Mouse (Mus musculus): ENCODE results near the gene Gpsm2. TPM values are rescaled to one million over a fixed set of nuclear protein-coding genes. Genes with fewer than 3 reads are reported as not detected.

Gpsm2 gene
- polyA plus RNA-seq, 1 experiment: 4.8 TPM

DNA sequence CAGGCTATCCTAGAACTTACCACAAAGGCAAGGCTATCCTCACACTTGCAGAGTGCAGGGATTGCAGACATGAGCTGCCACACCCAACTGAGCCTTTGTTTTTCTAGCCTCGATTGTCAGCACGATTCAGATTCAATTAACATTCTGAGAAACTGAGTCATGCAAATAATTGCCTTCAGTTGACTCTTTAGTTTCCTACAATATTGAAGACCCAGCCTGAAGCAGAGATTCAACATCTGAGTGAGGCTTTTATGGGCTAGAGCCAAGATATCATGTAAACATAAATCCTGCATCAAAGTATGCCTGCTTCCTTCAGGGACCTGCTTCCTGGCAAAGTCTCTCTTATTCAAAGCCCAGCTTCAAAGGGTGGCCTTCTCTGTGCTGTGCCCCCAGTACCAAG lies 41.6 kb upstream of the Gpsm2 start:
- Histone ChIP-seq H3K36me3 (ENCODE audit: control insufficient read depth, insufficient read depth, low read length) (no peaks in the 10 kb centered on the region), H3K4me1 (ENCODE audit: control insufficient read depth, insufficient read depth, low read length) (no peaks in the 10 kb centered on the region), H3K4me3 (ENCODE audit: control insufficient read depth, low read depth, low read length) (no peak overlapping the region), H3K27ac (ENCODE audit: control insufficient read depth, insufficient read depth, low read depth, low read length) (no peak overlapping the region), H3K27me3 (ENCODE audit: control insufficient read depth, insufficient read depth, low read length) (no peaks in the 10 kb centered on the region)
- TF ChIP-seq POLR2A (IDR thresholded peaks at IDR 0.05; ENCODE audit: control insufficient read depth, low read depth, low read length) (no peak), CTCF (IDR thresholded peaks at IDR 0.05; ENCODE audit: control insufficient read depth, insufficient read depth, insufficient replicate concordance, low read depth, low read length) (no peak)

- Histone ChIP-seq H3K27me3 (ENCODE audit: control insufficient read depth, insufficient read depth, low read length) (no peaks in the 10 kb centered on the region), H3K4me3 (ENCODE audit: control insufficient read depth, low read depth, low read length) (no peak overlapping the region), H3K4me1 (ENCODE audit: control insufficient read depth, insufficient read depth, low read length) (no peaks in the 10 kb centered on the region), H3K36me3 (ENCODE audit: control insufficient read depth, insufficient read depth, low read length) (no peaks in the 10 kb centered on the region), H3K27ac (ENCODE audit: control insufficient read depth, insufficient read depth, low read depth, low read length) (no peak overlapping the region)
- no peak for TF ChIP-seq CTCF (IDR thresholded peaks at IDR 0.05; ENCODE audit: control insufficient read depth, insufficient read depth, insufficient replicate concordance, low read depth, low read length)
- no peak for TF ChIP-seq POLR2A (IDR thresholded peaks at IDR 0.05; ENCODE audit: control insufficient read depth, low read depth, low read length)
Measured at GRCm38 (mm10) chr3:108762597-108763111, 40.5 kb upstream of the Gpsm2 start.

- Histone ChIP-seq H3K27ac (ENCODE audit: control insufficient read depth, insufficient read depth, low read depth, low read length) (no peak overlapping the region), H3K36me3 (ENCODE audit: control insufficient read depth, insufficient read depth, low read length) (no peaks in the 10 kb centered on the region), H3K27me3 (ENCODE audit: control insufficient read depth, insufficient read depth, low read length) (no peaks in the 10 kb centered on the region), H3K4me1 (ENCODE audit: control insufficient read depth, insufficient read depth, low read length) (no peaks in the 10 kb centered on the region), H3K4me3 (ENCODE audit: control insufficient read depth, low read depth, low read length) (no peak overlapping the region)
- TF ChIP-seq POLR2A (IDR thresholded peaks at IDR 0.05; ENCODE audit: control insufficient read depth, low read depth, low read length): no peak
- no peak for TF ChIP-seq CTCF (IDR thresholded peaks at IDR 0.05; ENCODE audit: control insufficient read depth, insufficient read depth, insufficient replicate concordance, low read depth, low read length)
Measured at GRCm38 (mm10) chr3:108759566-108760420, 37.7 kb upstream of the Gpsm2 start.

- no peaks in the 10 kb centered on the region for H3K36me3 ChIP-seq (ENCODE audit: control insufficient read depth, insufficient read depth, low read length)
- no peak overlapping the region for H3K27ac ChIP-seq (ENCODE audit: control insufficient read depth, insufficient read depth, low read depth, low read length)
- no peak overlapping the region for H3K4me3 ChIP-seq (ENCODE audit: control insufficient read depth, low read depth, low read length)
- H3K27me3 ChIP-seq (ENCODE audit: control insufficient read depth, insufficient read depth, low read length): no peaks in the 10 kb centered on the region
- TF ChIP-seq CTCF (IDR thresholded peaks at IDR 0.05; ENCODE audit: control insufficient read depth, insufficient read depth, insufficient replicate concordance, low read depth, low read length): no peak
- no peak for TF ChIP-seq POLR2A (IDR thresholded peaks at IDR 0.05; ENCODE audit: control insufficient read depth, low read depth, low read length)
- H3K4me1 ChIP-seq (ENCODE audit: control insufficient read depth, insufficient read depth, low read length): no peaks in the 10 kb centered on the region
Measured at GRCm38 (mm10) chr3:108757570-108757969, 35.5 kb upstream of the Gpsm2 start.

DNA sequence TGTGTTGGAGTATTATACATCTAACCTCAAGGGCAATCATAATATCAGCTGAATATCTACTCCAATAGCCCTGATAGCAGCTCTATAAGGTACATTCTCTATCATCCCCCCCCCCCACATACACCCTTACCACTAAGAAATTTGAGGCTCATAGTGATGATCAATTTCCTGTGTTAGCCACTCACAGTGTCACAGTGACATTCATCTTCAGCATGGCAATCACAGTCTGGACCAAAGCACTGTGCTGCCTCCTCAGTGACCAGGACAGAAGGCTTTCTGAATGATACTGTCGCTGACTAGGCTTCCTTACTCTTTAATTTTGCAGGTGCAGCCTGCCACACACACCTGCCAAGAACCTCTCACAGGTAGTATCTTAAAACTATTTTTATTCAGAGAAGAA lies 34.0 kb upstream of the Gpsm2 start:
- H3K27ac ChIP-seq (ENCODE audit: control insufficient read depth, insufficient read depth, low read depth, low read length): no peak overlapping the region
- H3K36me3 ChIP-seq (ENCODE audit: control insufficient read depth, insufficient read depth, low read length): no peaks in the 10 kb centered on the region
- H3K4me1 ChIP-seq (ENCODE audit: control insufficient read depth, insufficient read depth, low read length): no peaks in the 10 kb centered on the region
- no peak for TF ChIP-seq CTCF (IDR thresholded peaks at IDR 0.05; ENCODE audit: control insufficient read depth, insufficient read depth, insufficient replicate concordance, low read depth, low read length)
- H3K4me3 ChIP-seq (ENCODE audit: control insufficient read depth, low read depth, low read length): no peak overlapping the region
- no peaks in the 10 kb centered on the region for H3K27me3 ChIP-seq (ENCODE audit: control insufficient read depth, insufficient read depth, low read length)

DNA sequence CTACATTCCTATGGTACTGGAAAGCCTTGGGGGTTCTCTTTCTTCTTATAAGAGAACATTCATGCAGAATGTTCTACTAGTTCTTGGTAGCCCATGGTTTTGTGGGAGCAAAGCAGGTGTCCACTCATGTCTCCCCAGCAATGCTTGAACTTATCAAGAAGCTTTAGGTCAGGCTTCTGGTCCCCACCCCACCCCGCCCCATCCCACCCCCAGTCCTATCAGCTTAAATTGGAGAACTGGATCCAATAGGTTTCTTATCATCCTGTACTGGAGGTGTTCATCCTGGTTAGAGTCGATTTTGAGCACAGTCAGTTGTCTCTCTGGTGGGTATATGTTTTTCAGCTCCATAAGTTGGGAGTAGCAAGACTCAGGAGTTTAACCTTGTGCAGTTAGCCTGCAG lies 33.4 kb upstream of the Gpsm2 start:
- Histone ChIP-seq H3K4me1 (ENCODE audit: control insufficient read depth, insufficient read depth, low read length) (no peaks in the 10 kb centered on the region), H3K4me3 (ENCODE audit: control insufficient read depth, low read depth, low read length) (no peak overlapping the region), H3K27me3 (ENCODE audit: control insufficient read depth, insufficient read depth, low read length) (no peaks in the 10 kb centered on the region), H3K27ac (ENCODE audit: control insufficient read depth, insufficient read depth, low read depth, low read length) (no peak overlapping the region), H3K36me3 (ENCODE audit: control insufficient read depth, insufficient read depth, low read length) (no peaks in the 10 kb centered on the region)
- TF ChIP-seq POLR2A (IDR thresholded peaks at IDR 0.05; ENCODE audit: control insufficient read depth, low read depth, low read length): no peak
- TF ChIP-seq CTCF (IDR thresholded peaks at IDR 0.05; ENCODE audit: control insufficient read depth, insufficient read depth, insufficient replicate concordance, low read depth, low read length): no peak

GRCm38 (mm10) chr3:108754541-108754940 lies 32.4 kb upstream of the Gpsm2 start:
- Histone ChIP-seq H3K27ac (ENCODE audit: control insufficient read depth, insufficient read depth, low read depth, low read length) (no peak overlapping the region), H3K4me1 (ENCODE audit: control insufficient read depth, insufficient read depth, low read length) (no peaks in the 10 kb centered on the region), H3K27me3 (ENCODE audit: control insufficient read depth, insufficient read depth, low read length) (no peaks in the 10 kb centered on the region), H3K4me3 (ENCODE audit: control insufficient read depth, low read depth, low read length) (no peak overlapping the region), H3K36me3 (ENCODE audit: control insufficient read depth, insufficient read depth, low read length) (no peaks in the 10 kb centered on the region)
- TF ChIP-seq POLR2A (IDR thresholded peaks at IDR 0.05; ENCODE audit: control insufficient read depth, low read depth, low read length): no peak
- no peak for TF ChIP-seq CTCF (IDR thresholded peaks at IDR 0.05; ENCODE audit: control insufficient read depth, insufficient read depth, insufficient replicate concordance, low read depth, low read length)

All from testis, adult 2 months (tissue).